Mouse (Mus musculus): ENCODE measurements around the gene Myh2.

DNA sequence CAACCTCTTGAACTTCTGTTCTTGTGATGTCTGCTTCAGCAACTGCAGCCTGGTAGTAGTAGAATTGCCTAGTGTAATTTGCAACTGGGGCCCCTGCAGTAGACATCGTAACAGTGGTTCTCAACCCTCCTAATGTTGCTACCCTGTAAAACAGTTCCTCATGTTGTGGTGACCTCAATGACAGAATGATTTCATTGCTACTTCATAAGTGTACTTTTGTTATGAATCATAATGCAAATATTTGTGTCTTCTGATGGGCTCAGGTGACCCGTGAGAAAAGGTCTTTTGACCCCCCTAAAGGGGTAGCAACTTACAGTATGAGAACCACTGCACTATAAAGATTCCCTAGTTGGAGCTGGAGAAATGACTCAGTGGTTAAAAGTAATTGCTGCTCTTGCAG is 1.6 kb downstream of the Myh2 start:
- TF ChIP-seq CTCF (IDR thresholded peaks at IDR 0.05; ENCODE audit: low read depth, low read length) (no peak), TAL1 (conservative IDR thresholded peaks at IDR 0.05; ENCODE audit: low read depth, low read length) (no peak), GATA1 (IDR thresholded peaks at IDR 0.05; ENCODE audit: borderline replicate concordance, low read length) (no peak)
